Mouse (Mus musculus) spleen, postnatal 10 days (tissue): ENCODE results near the gene Glb1.

ENCODE experiments used
- DNase-seq, 2 experiments: peaks; one replicate each; pipeline ENCODE4 v3.0.0; 2021 to 2022; ENCODE audit warnings: low spot score in 2 of 2

The Glb1 gene

DNA sequence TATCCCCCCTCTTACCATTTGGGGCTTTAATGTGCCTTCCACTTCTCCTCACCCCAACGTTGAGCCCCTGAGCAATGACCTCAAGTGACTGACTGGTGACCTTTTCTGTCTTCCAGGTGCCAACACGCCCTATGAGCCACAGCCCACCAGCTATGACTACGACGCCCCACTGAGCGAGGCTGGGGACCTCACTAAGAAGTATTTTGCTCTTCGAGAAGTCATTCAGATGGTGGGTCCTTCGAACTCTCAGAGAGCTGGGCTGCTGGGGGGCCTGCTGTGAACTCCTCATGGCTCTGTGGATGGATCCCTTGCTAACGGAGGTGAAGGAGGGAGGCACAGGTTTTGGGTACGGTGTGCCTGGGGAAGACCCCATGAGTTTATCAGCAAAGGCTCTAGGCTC lies 42.0 kb downstream of the Glb1 start:
- no peak for DNase-seq

DNA sequence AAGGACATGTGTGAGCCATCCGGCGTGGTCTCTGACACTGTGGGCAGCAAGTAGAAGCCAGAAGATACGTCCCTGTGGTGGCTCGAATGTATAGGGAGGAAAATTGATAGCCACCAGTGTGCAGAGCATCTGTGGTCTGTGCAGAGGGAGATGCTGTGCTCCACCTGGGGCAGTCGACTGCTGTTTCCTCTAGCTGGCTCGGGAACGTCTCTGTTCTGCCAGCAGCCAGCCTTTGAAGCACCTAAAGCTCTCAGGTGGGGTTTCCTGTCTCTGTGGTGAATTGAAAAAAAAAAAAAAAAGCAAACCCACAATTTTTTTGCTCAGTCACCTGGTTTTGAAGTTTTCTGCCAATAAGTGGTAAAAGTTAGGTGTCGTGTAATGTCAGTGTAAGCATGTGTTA lies 42.5 kb downstream of the Glb1 start:
- no peak for DNase-seq

DNA sequence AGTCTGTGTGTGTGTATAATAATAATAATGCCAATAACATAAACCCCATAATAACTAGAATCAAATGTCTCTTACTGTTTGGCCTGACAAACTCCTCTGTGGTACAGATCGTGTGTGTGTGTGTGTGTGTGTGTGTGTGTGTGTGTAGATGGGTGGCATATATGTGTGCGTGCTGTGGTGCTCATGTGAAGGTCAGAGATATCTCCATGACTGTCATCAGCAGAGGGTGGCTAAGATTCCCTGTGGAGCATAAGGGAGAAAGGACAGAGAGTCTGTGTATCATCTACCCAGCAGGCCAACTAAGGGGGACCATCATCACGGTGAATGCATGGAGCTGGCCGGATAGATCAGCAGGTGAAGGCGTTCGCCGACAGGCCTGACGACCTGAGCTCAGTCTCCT lies 46.0 kb downstream of the Glb1 start:
- no peak for DNase-seq

DNA sequence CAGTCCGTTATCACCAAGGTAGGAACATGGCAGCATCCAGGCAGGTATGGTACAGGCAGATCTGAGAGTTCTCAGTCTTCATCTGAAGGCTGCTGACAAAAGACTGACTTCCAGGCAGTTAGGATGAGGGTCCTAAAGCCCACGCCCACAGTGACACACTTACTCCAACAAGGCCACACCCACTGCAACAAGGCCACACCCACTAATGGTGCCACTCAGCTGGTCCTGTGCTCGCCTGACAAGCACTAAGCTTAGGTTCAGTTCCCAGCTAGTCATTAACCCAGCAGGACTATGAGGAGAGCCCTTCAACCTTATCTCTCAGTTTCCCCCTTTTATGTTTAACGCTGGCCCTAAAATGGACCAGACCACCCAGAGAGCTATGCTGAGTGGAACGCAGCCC lies 47.8 kb downstream of the Glb1 start:
- DNase-seq, result no peak

DNA sequence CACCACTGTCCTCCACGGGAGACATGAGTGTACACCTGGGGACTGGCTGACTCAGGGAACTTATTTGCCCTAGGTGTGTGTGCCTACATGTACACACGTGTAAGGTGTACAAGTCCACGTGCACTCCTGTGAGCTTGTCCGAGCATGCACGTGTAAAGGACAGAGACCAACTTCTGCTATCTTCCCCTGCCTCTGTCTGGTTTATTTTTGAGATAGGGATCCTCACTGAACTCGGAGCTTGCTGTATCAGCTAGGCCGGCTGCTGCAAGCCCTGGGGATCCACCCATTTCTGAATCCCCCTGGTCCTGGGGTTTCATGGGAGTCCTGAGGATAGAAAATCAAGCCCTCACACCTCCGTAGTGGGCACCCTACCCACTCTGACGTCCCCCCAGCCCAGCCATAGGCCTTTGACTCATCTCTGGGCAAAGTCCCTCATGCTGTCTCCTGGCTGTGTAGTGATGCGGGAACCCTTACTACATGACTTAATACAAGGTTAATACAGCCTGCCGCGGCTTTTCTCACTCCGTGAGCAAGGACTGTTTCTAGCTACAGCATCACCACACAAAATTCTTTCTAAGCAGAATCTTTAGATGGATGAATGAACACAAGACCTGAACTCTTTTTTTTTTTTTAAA lies 48.4 kb downstream of the Glb1 start:
- no peak for DNase-seq

DNA sequence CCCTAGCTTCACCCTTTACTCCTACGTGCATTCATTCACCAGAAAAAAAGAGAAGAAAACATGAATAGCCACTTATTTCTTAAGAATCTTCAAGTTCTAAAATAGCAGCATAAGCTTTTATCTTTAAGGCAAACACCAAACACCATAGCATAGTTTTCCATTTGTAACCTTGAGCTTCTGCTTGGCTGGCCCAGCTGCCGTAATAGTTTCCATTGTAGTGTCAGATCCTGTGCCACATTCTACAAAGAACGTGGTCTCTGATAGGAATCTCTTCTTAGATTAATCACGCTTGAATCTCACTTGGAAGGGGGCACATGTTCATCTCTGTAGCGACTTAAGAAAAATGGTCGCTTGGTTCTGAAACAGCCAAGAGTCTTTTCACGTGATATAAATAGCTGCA lies 50.7 kb downstream of the Glb1 start:
- DNase-seq, result no peak

DNA sequence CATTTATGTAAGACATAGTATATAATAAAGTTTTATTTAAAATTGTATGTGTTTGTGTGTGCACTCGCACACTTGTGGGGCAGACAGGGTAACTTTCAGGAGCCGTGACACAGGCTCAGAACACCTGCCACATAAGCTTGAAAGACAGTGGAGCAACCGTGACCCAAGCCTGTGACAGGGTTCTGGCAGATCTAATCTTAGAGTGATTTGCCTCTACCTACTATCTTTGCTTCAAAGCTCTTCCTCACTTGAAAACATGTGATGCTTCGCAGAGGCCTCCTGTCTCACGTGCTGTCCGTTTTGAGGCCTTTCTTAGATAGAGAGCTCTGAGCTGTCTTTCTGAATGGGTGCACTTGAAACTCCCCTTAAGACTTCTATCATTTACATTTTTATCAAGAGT lies 51.5 kb downstream of the Glb1 start:
- DNase-seq, result no peak

DNA sequence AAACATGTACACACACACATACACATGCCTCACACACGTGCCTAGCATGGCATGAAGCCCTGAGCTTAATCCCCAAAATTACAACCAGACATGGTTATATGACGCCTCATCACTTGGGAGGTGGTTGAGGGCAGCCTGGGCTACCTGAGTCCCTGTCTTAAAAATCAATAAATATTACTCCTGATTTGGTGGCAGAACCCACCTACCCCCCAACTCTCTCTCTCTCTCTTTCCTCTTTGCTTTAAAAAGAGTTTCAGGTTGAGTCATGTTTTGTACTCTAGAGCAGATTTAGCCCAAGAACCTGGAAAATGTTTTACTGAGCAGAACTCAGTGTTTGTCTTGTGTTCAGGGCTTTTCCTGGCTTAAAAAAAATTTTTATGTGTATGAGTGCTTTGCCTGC lies 54.5 kb downstream of the Glb1 start:
- DNase-seq, result no peak

DNA sequence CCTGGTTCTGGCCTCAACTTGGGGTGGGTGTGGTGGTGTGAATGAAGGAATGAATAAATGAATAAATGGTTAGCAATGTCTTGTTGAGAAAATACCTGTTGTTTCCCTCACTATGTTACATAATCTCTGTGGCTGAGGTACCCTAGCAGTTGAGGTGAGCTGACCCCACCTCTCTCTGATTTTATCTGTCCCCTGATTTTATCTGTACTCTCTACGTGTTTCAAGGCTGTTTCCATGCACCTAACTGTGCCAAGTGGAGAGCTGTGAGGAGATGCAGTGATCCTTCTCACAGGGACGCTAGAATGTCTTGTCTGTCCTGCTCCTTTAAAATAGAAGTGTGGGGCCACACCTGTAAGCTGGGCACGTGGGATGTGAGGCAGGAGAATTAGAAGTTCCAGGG lies 57.6 kb downstream of the Glb1 start:
- DNase-seq, result no peak

DNA sequence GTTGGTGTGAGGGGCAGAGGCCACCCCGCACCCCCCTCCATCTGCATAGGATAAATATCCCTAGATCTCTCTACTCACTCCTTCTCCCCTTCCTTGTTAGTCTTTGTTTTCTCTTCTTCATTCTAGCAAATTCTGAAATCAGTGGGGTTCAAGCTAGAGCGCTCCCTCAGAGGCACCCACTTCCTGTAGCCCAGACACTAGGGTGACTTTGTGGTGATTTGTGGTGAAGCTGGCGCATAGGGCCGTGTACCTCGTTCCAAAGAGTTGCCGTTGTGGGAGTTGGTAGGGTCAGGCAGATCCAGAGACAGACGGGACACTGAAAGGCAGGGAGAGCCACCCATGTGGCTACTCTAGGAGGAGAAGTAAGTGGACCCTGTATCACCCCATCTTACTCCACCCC lies 61.7 kb downstream of the Glb1 start:
- no peak for DNase-seq

DNA sequence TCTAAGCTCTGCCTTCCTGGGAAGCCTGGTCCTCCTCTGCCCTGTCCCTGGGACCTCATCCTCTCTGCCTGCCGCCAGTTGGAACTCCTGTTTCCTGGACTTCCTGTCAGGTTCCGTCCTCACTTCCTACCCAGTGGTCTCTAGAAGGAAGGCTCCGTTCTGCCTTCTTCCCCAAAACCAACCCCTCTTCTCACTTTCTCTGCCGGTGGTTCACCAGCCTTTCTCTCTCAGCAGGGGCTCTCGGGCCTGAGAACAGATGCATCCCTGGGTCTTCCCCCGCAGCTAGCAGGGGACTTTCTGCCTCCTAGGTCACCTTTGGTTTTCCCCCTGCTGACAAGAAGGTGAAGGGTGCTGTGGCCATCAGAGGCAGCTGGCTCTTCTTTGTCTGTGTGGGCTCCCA lies 64.6 kb downstream of the Glb1 start:
- no peak for DNase-seq

DNA sequence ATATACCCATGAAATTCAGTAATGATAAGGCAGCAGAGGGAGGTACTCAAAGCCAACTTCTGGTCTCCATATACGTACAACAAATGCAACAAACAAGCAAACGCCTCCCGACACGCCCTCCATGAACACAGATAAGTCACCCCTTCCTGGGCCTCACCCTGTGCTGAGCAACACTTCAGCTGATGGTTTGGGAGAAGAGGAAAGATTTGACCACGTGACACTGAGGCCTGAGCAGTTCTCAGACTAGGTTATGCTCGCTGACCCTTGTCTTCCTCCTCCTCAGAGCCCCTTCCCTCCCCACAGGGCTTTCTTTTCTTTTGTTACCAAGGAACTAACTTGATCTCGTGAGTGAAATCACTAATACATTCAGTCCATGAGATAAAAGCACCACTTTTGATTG lies 66.0 kb downstream of the Glb1 start:
- DNase-seq, result no peak

DNA sequence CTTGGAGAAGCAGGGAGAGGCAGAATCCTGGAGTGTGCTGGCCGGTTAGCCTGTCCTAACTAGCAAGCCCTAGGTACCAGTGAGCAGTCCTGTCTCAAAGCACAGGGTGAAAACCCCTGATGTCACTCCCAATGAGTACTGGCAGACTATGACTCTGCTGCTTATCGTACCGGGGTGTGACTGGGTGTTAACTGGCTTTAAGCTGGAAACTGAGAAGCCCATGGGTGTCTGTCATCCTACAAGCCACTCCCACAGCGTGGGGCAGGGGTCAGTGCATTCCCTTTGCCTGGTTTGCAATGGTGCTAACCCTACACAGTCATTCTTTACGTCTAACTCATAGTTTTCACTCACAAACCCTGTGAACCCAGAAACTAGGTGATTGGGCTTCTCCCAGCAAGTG lies 67.3 kb downstream of the Glb1 start:
- DNase-seq, result no peak

DNA sequence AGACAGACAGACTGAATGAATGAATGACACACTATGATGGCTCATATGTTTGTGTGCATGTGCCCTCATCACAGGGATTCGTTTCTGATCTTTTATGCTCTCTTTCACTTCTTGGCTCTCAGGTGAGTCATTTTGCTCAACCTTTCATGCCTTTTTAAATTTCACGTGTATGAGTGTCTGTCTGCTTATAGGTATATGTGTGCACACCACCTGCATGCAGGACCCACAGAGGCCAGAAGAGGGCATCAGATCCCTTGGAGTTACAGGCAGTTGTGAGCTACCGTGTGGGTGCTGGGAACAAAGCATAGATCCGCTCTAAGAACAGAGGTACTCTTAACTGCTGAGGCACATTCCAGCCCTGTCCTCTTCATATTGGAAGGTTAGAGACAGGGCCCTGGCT lies 67.8 kb downstream of the Glb1 start:
- DNase-seq, result no peak

DNA sequence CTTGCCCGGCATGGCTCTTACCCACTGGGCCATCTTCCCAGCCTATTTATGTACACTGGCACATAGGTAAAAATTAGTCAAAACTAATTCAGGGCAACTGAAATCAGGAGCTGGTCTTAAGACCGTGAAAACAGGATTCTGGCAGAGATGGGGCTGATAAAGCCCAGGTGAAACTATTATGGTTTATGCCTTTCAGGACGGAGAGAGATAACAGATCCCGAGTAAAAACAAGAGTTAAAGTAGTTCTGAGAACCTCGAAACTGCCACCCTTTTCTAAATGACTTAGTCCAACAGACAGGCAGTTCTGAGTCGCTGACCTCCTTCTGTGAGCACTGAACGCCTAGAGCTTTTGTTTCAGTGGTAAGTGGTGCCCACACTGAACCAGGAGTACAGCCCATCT lies 71.0 kb downstream of the Glb1 start:
- DNase-seq, result no peak

DNA sequence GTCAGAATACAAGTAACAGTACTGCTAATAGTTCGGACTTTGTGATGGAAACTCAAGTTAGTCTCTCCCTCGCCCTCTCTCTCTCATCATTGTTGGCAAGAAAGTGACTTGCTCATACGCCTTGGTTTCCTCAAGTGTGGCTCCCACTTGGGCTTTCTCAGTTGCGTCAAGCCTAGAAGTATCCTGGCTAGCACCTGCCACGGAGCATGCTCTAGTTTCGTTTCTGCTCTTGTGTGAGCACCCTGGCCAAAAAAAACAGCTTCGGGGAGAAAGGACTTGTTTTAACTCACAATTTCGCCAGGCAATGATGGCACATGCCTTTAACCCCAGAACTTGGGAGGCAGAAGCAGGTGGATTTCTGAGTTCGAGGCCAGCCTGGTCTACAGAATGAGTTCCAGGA lies 76.1 kb downstream of the Glb1 start:
- no peak for DNase-seq

DNA sequence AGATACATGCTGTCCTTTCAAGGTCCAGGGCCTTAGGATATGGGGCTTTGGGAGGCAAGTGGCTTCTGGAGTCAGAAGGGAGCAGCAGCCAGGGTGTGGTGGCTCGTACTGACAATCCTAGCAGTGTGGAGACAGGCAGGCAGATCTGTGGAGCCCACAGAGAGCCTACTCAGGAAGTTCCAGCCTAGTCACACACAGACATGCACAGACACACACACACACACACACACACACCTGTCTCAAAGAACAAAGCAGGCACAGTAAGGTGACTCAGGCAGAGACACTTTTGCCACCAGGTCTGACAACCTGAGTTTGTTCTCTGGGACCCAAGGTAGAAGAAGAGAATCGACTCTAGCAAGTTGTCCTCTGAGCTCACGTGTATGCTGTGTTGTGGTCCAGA lies 80.1 kb downstream of the Glb1 start:
- DNase-seq, result no peak

DNA sequence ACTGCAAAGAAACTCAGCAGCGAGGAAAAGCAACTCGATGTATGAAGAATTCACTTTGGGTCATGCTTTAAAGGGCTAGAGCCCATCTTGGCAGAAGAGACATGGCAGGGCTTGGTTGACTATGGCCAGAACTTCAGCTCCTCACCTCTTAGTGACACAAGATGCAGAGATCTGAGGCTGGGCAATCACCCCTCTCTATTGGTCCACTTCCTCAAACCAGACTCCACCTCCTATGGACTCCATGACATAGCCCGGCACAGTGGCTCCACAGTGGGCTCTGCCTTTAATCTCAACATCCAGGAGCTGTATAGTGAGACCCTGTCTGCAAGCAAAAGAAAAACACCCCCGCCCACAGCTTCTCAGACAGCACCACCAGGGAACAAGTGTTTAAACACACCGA lies 83.9 kb downstream of the Glb1 start:
- DNase-seq, result no peak

DNA sequence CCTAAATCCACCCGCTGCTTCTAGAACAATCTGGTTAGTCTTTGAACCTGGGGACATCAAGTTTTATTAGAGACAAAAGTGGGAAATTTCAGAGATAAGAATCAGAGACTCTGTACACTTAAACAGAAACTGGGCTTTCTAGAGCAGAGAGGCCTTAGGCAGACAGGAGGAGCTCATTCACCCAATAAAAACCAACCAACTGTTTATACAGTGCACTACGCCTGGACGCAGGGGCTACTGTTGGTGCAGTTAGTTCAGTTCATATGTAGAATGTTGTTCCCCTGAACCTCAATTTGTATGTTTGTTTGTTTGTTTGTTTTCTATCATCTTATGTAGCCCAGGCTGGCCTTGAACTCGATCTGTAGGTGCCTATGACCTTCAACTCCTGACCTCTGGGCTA lies 85.9 kb downstream of the Glb1 start:
- no peak for DNase-seq

DNA sequence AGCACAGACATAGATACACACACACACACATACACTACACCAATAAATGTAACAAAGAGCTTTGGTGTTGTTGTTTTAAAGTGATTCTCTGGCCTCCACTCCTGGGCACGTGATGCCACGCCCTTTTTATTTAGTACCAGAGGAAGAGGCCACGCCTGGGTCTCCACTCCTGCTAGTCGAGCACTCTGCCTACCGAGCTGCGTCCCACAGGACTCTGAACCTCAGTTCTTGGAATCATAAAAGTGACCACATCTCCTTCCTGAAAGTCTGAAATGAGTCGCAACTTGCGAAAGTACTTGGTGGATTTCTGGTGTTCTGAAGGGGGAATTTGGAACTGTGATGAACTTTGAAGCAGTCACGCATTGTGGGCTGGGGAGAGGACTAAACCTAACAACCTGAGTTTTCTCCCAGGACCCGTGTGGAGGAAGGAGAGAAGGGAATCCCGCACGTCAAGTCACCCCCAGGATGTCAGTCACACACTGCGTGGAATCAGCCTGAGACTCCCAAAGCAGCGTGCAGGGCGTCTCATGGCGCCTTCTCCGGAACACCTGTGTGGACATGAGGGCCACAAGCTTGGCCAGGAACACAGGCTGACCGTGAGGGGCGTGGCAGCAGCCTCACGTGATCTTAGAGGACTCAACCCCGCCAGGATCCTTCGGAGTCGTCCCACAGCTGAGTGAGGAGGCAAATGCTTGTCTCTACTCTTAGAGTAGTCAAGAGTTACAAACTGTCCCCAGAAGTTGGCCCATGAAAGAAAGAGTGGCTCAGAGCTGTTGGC lies 86.8 kb downstream of the Glb1 start:
- DNase-seq, result no peak

DNA sequence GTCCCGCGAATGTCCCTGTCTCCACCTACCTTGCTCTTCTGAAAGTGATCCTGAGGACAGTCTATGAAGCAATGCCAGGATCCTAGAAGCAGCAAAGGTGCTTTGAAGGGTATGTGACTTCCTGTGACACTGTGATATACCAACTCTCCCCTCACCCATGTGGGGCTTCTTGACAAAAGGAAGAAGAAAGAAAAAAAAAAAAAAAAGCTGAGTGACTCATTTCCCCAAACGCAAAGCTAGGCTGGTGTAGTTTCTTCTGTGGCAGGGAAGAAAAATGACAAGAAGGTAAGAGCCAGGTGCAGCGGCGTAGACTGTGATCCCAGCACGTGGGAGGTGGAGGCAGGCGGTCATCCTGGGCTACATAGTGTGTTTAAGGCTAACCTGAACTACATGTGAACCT lies 95.6 kb downstream of the Glb1 start:
- DNase-seq, result no peak

DNA sequence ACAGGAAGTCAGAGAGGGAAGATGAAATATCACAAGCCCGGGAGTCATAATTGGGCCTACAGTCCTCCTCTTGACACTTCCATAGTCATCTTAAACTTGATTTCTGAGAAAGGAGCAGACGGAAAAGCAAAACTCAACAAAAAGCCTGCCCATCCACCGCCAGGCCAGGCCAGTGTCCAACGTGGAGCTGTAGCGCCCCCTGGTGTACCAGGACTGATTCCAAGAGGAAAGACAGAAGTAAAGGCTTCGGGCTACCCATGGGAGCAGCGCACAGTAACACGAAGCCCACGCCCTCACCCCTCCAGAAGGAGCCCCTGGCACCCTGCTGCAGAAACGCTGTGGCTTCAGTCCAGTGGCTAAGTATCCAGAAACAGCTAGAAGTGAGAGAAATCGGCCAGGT lies 97.3 kb downstream of the Glb1 start:
- DNase-seq, result peak; percentile 53 to 85

DNA sequence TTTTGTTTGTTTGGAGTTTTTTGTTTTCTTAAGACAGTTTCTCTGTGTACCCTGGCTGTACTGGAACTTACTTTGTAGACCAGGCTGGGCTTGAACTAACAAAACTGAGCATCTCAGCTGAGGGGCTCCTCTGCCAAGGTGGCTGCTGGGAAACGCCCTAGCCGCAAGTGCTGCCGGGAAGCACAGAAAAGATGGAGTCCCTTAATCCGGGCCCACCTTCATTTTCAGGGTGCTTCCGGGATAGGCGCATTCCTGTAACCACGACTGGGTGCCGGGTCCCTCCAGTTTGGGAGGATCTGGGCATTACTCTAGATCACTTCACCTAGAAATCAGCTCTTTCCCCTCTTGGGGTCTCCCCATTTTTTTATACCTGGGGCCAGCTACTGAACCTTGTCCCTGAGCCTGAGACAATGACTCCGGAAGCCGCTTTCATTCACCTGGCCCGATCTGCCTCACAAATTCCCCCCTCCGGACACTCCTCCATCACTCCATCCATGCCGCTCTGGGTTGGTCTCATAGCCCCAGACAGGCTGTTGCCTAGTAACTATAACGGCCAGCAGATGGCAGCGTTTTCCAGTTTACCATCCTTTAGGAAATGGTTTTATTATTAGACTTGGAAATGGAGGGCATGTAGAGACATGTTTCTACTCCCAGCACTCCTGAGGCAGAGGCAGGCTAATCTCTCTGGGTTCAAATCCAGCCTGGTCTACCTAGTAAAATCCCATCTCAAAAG lies 99.1 kb downstream of the Glb1 start:
- DNase-seq, result peak; percentile 13 to 62
